Mouse (Mus musculus) monocyte, adult 5-6 weeks (primary cell): ENCODE data around the gene Slc7a7. TPM values are rescaled to one million over a fixed set of nuclear protein-coding genes. Genes with fewer than 3 reads are reported as not detected.
A peak's percentile ranks its signal among the peaks of the same experiment; 100 is the strongest.

ENCODE experiments used
- ATAC-seq: fragments of 153-309, 156-312 bp; replicated peaks from 2 replicates; pipeline ENCODE4 v1.8.0; 2017; ENCODE audit warnings: mild to moderate bottlenecking; ENCODE audit not compliant: low TSS enrichment, insufficient number of reproducible peaks, severe bottlenecking, poor library complexity, low FRiP score
- total RNA-seq: library from RNA; stranded (forward); fragments of 200-1000, 200-491, 200-594 nt; gene quantifications from 3 replicates; pipeline ENCODE4 v1.2.3, GENCODE M21; 2017

Gene Slc7a7
- total RNA-seq, 1 experiment from 2014 or later, result 13.6 TPM

- no peak for ATAC-seq
Measured at GRCm38 (mm10) chr14:54415241-54416020, 2.1 kb downstream of the Slc7a7 start.

GRCm38 (mm10) chr14:54413877-54414700 lies 3.5 kb downstream of the Slc7a7 start:
- no peak for ATAC-seq

GRCm38 (mm10) chr14:54412629-54413170 lies 4.9 kb downstream of the Slc7a7 start:
- ATAC-seq, result no peak

- ATAC-seq, result no peak
Measured at GRCm38 (mm10) chr14:54412000-54412576, 5.5 kb downstream of the Slc7a7 start.

DNA sequence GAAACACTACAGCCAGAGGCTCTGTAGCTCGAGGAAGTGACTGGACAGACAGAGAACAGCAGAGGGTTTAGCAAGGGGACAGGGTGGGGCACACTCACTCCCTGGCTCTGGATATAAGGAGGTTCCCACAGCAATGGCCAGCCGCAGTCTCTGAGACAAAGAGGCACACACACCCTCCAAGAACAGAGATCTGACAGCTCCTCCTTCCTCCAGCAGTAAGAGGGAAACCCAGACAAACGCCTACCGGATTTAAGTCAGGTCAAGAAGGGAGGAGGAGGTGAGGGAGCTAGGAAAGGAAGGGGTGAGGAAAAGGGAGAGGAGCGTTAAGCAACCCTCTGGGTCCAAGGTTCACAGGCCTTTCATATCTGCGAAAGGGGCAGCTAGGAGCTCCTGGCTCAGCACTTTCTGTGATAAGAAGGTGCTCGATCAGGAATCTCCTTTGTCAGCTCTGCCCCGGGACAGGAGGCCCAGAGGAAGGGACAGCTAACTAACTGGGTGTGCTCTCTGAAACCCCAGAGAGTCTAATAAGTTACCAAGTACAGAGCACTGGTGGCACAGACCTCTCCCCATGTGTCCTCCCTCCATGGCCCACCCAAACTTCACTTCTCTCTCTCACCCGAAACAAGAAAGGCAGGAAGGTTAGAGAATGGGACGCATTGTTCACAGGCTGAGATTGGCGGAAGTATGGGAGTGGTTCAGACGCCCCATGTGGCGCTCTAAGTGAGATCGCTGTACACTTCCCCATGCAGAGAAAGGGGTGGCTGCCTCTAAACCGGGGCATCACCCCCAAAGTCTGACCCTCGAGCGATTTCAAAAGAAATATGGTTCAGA lies 7.4 kb downstream of the Slc7a7 start:
- ATAC-seq, result peak; percentile 62

- ATAC-seq, result peak; percentile 63
Measured at GRCm38 (mm10) chr14:54409057-54409645, 8.4 kb downstream of the Slc7a7 start.

GRCm38 (mm10) chr14:54408336-54409056 lies 9.1 kb downstream of the Slc7a7 start:
- no peak for ATAC-seq

GRCm38 (mm10) chr14:54401723-54402122 lies 15.9 kb downstream of the Slc7a7 start:
- no peak for ATAC-seq

DNA sequence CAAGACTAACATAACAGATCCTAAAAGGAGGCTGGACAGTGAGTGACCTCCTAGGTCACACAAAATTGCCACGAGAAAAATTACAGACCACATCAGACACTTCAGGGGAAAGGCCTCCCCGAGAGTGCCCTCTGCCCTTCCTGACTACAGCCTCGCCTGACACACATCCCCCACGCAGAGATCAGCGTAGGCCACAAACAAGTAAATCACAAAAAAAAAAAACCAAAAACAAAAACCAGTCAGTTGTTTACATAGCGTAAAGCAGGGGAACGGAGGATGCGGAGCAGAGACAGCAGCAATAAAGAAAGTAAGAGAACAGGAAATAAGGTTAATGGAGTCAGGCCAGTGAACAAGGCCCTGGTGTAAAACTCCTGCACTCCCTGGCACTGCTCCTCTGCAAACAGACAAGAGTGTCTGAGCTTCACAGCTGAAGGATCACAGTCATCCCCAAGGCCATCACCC lies 18.6 kb downstream of the Slc7a7 start:
- peak; percentile 33; the same call in 1 of the 2 replicates for ATAC-seq

DNA sequence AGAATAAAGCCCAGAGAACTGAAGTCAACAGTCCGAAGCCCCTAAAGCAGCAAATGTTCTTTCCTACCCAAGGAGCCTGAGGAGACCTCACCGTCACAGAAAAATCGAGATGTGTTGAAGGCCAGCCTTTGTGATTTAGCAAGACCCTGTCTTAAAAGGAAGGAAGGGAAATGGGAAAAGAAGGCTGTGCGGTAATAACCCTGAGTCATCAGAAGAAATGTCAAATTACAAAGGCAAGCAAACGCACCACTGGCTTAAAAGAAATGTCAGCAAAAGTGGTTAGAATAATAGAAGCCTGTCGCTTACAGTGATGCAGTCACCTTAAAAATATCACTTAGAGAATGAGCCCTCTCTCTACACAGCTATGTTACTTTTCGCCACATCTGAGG lies 19.1 kb downstream of the Slc7a7 start:
- 0 out of 2 replicates have a peak, but pooled peaks have one; percentile 19 for ATAC-seq

GRCm38 (mm10) chr14:54397872-54398527 lies 19.6 kb downstream of the Slc7a7 start:
- ATAC-seq, result peak; percentile 56

- ATAC-seq, result no peak
Measured at GRCm38 (mm10) chr14:54396685-54397084, 20.9 kb downstream of the Slc7a7 start.

DNA sequence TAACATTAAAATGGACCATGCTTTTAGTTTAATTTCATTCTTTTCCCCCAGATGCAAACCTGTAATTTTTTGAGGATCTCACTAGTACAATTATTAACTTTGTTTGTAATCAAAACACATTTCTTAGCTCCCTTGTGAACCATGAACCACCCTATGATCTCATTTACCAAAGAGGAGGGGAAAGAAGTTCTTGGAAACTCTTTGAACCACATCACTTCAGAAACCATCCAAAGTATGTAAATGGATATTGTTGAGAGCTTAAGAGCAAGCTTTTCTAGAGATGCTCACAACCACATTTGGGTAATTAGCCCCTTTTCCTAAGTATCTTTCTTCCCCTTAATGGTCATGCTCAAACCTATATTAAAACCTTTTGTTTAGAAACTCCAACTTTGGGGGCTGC lies 23.3 kb downstream of the Slc7a7 start:
- no peak for ATAC-seq

DNA sequence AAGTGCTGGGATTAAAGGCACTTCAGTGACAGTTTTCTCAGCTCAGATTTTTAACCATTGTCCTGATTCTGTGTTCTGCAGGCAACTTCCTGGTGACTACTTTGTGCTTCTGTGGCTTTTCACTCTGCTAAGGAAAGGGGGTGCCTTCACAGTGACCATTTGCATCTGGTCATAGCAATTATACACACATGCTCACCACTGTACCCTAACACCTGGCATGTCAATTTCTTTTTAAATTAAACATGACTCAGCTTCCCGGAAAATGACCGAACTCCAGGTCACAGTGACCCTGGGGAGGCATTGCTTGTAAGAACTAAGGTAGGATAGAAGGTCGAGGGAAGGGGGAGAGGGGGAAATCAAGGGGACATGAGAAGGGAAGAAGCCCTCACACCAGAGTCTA lies 23.8 kb downstream of the Slc7a7 start:
- ATAC-seq, result no peak

- no peak for ATAC-seq
Measured at GRCm38 (mm10) chr14:54390843-54391242, 26.7 kb downstream of the Slc7a7 start.

DNA sequence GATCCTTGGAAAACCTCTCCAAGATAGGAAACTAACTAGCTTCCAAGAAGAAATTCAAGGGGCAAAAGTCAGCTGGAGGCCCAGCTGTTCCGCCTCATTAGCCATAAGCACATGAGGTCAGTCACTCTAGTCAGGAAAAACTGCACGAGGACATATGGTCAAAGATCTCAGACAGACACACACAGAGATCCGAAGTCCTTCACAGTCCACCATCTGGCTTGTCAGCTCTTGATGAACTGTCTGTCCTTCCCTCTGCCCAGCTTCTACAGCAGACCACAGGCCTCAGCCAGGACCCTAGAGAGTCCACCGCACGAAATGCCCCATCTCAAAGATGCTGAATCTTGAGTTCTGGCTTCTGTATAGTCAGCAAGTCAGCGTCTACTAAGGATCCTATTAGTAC lies 30.0 kb downstream of the Slc7a7 start:
- no peak for ATAC-seq
